Mouse (Mus musculus) olfactory bulb, adult 2 months (tissue): ENCODE measurements at regions not wholly inside any gene's neighbourhood (a gene's known extent, or its start where the extent isn't known, plus 50 kb on each side); places are given as distances from the start of the nearest gene placed in this dataset.

Experiments
- CTCF ChIP-seq: fragments of 200-500 bp; IDR thresholded peaks from 2 replicates; pipeline ENCODE4 v1.5.1; 2012; ENCODE audit warnings: low read depth, mild to moderate bottlenecking, low read length, moderate library complexity; ENCODE audit not compliant: insufficient read depth
- POLR2A ChIP-seq: fragments of 200-500 bp; IDR thresholded peaks from 2 replicates; pipeline ENCODE4 v1.6.1; 2012; ENCODE audit warnings: mild to moderate bottlenecking, low read depth, low read length, moderate library complexity; ENCODE audit not compliant: insufficient read depth

GRCm38 (mm10) chr10:97905793-97906192, 179.2 kb upstream of the C030005K15Rik start:
- TF ChIP-seq CTCF (no peak), POLR2A (no peak)
